Mouse (Mus musculus): ENCODE measurements around the gene Fam163b. TPM values are rescaled to one million over a fixed set of nuclear protein-coding genes. Genes with fewer than 3 reads are reported as not detected.

The Fam163b gene
- under 1 TPM; 0.34 to 0.48 TPM for total RNA-seq (2021)

GRCm38 (mm10) chr2:27141950-27142693, at the start of gene Fam163b:
Fam163b (minus strand) TSS chr2:27142491.
- intact Hi-C loops (cut with DNase I): no loop called here
- DNase-seq (ENCODE audit: low spot score): no peak

DNA sequence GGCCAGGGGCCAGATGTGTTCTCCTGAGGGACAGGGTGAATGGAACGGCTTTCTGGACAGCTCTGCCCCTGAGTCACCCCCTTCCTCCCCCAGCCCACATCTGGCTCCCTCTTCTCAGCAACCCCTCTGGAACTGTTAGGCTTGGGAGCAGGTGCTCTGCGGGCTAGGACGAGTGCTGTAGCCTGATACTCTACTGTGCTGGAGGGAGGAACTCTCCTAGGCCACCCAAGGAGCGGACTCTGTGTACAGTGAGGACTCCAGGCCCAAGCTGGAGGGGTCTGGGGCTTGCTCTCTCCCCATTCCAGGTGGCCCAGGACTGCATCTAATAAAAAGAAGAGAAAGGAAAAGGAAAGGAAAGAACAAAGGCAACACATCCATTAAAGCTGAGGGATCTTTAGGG, 47.7 kb upstream of the Fam163b start:
- intact Hi-C loops (cut with DNase I): no loop called here
- no peak for DNase-seq (ENCODE audit: low spot score)

DNA sequence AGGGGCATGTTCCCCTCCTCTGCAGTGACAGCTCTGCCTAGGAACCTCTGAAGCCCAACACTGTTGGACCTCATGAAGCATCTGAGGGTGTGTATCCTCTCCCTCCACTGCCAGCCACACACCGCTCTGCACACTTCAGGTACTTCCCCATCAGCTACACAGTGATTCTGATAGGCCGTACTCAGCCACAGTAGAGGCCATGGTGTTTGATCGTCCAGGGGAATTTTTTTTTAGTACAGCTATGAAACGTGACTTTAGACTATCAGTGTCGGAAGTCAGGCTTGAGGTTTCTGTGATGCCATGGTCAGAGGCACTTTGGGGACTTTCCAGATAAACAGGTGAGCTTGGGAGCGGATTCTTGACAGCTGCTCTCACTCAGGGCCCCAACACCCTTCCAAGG, 45.2 kb upstream of the Fam163b start:
- DNase-seq (ENCODE audit: low spot score): no peak

DNA sequence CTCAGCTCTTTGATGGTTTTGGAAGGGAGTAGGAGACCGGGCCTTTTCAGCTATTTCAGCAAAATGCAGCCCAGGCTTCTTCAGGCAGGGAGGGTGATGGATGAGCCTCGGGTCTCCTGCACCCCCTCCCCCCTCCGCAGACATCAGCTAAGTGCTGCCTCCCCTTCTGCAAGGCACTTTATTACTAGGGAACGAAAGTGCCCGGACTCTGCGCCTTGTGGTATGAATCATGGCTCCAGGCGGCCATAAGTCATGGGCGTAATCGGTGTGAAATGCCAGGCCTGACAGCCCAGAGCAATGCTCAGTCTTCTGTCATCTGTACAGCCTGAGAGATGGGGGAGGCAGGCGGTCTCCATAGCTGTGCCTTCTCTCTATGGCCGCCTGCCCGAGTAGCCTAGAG, 41.4 kb upstream of the Fam163b start:
- no peak for DNase-seq (ENCODE audit: low spot score)
- intact Hi-C loops (cut with DNase I): no loop called here

More for the DNA sequence above, 45.2 kb upstream of the Fam163b start:
- intact Hi-C loops (cut with DNase I): no loop called here

DNA sequence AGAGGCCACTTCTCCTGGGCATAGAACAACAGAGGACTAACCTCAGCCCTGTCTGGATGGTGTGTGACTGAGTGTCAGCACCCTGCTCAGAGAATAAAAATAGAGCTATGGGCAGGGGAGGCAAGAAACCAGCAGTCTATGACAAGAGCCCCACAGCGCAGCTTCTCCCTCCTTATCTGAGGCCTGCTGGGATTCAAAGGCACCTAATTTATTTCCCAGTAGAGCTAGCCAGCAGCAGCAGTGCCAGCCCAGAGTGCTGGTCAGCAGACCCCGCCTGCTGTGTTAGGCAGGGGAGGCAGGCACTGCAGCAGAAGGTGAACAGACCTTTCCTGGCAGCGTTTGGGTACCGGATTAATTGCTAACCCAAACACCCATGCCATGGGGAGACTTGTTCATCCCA, 39.6 kb upstream of the Fam163b start:
- intact Hi-C loops (cut with DNase I): no loop called here

DNA sequence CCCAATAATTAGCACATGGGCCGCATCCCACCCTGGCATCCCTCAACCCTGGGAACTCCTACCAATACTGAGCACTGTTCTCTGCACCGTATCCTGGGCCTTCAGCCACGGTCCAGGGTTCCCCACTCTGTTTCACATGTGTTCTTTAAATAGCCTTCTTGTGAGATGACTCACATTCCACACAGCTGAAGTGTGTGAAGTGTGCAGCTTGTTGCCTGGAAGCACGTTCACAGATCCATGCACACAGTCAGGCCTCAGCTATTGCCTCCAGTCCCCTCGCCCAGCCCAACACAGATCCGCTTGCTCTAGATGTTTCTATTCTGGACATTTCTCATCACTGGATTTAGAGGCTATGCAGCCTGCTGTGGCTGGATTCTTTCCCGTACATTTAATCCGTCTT, 36.8 kb upstream of the Fam163b start:
- DNase-seq (ENCODE audit: low spot score): no peak
- intact Hi-C loops (cut with DNase I): loop anchor here (5.0 kb wide), 1 partner anchor 52 kb away; no protein-coding TSS in a partner anchor

More for the DNA sequence above, 39.6 kb upstream of the Fam163b start:
- DNase-seq (ENCODE audit: low spot score): no peak

DNA sequence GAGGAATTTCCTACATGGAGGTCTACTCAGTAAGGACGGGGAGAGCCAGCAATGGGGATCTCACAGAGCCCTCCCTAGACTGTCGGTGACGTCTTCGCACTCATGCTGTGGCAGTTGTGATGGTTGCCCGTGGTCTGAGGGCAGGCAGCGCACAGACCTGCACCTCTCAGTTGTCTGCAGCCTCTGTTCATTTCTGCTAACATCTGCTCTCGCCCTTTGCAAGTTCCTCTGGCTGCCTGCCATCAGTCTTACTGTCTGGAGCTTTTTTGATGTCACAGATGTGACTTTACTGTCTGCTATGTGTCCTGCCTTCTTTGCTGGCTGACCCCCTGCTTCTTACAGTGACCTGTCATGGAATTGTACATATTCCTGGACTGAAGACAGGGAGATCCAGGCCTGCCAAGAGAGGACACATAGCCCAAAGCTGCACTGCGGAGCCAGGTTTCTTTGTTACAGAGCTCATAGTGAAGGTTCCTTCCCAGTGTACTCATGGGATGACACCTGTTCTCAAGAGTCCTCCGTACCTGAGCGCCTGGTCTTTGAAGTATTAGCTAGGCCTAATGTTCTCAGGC, 33.5 kb upstream of the Fam163b start:
- DNase-seq (ENCODE audit: low spot score): no peak
- intact Hi-C loops (cut with DNase I): loop anchor here (5.0 kb wide), 1 partner anchor 48 kb away; no protein-coding TSS in a partner anchor

DNA sequence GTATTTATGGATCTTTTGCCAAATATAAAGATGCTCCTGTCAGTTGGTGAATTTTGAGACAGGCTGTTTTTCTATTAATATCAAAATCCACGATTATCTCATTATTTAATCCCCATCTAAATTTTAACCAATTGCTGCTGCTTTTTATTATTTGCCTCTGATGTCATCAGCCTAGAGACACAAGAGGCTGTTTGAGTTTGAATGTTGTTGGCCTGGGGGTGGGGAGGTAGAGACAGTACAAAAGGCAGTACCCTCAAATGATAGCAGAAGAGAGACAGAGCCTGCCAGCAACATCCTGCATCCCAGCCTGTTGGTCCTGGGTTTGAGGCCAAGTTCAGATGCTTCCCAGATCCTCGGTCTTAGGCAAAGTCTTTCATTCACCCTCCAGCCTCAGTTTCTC, 32.0 kb upstream of the Fam163b start:
- intact Hi-C loops (cut with DNase I): no loop called here
- DNase-seq (ENCODE audit: low spot score): no peak

- intact Hi-C loops (cut with DNase I): no loop called here
- DNase-seq (ENCODE audit: low spot score): no peak
Observed at GRCm38 (mm10) chr2:27166999-27167398, 24.7 kb upstream of the Fam163b start.

DNA sequence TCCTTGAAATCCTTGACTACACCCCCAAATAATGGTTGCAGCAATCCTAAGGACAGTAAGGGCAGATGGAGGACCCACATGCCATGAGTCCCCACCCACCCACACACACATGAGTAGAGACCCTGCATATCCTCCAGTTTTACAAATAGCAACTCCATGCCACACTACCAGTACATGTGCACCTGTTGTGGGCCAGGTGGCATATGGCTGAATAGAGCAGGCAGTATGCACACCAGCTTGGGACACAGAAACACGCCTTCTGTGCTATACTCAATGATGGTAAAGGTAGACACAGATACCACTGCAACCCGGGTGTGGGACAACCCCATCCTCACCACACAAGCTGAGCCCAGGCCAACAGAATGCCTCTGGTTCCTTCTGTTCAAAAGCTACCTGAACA, 23.8 kb upstream of the Fam163b start:
- intact Hi-C loops (cut with DNase I): no loop called here
- DNase-seq (ENCODE audit: low spot score): no peak

DNA sequence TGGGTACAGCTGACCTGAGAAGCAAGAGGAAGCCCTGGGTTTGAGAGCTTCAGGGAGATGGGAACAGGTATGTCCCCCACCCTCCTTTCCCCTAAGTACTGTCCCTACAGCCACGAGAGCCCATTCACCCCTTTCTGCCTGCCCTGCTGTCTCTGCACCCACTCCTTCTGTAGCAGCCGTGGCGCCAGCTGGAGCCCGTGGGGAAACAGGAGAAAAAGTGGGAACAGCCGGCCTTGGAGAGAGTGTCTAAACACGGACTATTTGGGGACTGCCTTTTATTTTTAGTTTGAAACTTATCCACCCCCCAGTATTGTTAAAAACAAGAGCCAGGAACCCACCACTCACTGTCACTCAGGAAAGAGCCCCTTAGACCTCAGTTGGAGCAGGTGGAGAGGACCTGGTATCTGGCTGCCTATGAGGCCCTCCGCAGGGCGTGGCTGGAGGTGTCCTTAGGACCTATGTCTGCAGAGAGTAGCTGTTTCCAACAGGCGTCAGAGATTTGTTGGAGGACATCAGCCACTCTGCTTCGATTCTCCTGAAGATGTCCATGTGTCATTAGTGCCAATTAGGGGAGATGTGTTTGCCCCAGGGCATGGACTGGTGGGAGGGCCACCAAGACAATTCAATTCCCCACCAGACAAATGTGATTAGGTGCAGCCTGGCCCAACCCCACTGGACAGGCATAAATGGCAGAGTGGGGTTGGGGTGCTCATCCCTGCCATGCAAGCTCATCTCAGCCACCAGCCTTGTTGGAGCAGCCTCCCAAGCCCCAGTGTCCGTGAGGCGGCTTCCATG, 22.7 kb upstream of the Fam163b start, which contains the start of gene Dbh:
Gene Dbh, plus strand, starts transcription at position 438 of the 795 bp plus-strand sequence.
- intact Hi-C loops (cut with DNase I): no loop called here
- no peak for DNase-seq (ENCODE audit: low spot score)

DNA sequence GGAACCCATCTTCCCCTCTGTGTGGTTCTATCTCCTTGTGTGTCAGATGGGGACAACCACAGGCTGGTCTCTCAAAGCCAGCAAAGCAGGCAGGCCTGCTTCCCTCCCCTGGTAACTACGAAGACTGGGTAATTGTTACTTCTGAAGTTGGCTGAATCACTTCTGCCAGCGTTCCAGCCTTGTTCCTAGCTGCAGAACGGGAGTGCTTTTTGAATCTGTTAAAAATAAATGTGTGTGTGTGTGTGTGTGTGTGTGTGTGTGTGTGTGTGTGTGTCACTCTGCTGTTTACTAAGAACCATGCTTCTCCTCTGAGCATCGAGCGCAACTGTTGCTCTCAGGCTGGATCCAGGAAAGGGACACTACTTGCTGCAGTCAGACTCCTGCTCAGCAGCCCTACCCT, 21.6 kb upstream of the Fam163b start:
- no peak for DNase-seq (ENCODE audit: low spot score)
- intact Hi-C loops (cut with DNase I): no loop called here

GRCm38 (mm10) chr2:27162656-27163055, 20.4 kb upstream of the Fam163b start:
- intact Hi-C loops (cut with DNase I): no loop called here
- no peak for DNase-seq (ENCODE audit: low spot score)

- intact Hi-C loops (cut with DNase I): no loop called here
- DNase-seq (ENCODE audit: low spot score): no peak
Observed at GRCm38 (mm10) chr2:27161526-27161925, 19.2 kb upstream of the Fam163b start.

GRCm38 (mm10) chr2:27156596-27156995, 14.3 kb upstream of the Fam163b start:
- no peak for DNase-seq (ENCODE audit: low spot score)
- intact Hi-C loops (cut with DNase I): no loop called here

GRCm38 (mm10) chr2:27154466-27155185, 12.3 kb upstream of the Fam163b start:
- no peak for DNase-seq (ENCODE audit: low spot score)

DNA sequence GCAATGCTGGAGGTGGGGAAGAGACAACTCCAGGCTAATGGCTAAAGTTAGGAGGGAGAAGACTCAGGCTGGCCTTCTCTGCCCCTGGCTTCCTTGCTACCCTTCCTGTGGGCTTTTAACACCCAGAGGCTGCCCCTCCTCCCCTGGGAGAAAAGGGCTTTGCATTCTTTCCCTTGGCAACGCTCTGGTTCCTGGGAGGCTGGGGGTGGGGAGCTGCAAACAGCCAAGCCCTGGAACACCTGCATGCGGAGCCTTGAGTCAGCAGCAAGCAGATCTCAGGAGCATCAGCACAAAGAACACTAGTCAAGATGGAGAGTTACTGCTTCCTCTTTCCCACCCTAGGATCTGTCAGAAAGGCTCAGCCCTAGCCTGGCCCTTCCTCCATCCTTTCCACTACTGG, 7.2 kb upstream of the Fam163b start:
- no peak for DNase-seq (ENCODE audit: low spot score)
- intact Hi-C loops (cut with DNase I): no loop called here

More at GRCm38 (mm10) chr2:27154466-27155185, 12.3 kb upstream of the Fam163b start:
- intact Hi-C loops (cut with DNase I): no loop called here

GRCm38 (mm10) chr2:27146840-27147239, 4.5 kb upstream of the Fam163b start:
- DNase-seq (ENCODE audit: low spot score): no peak

DNA sequence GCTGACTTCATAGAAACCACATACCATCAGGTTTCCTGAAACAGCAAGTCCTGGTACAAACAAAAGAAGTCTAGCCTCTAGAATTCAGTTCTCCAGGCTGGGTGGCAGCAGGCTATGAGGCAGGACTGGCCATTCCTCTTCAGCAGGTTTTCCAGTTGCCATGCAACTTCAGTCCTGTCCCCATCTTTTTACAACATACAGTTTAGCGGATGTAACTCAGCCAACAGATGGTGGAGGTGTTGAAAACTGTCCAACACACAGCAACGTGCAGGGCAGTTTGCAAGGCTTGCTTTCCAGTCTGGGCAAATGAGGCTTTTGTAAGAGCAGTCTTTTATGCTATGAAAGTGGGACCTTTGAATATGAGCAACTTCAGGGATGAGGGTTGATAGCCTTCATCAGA, 2.7 kb upstream of the Fam163b start:
- intact Hi-C loops (cut with DNase I): no loop called here
- DNase-seq (ENCODE audit: low spot score): no peak

More at GRCm38 (mm10) chr2:27146840-27147239, 4.5 kb upstream of the Fam163b start:
- intact Hi-C loops (cut with DNase I): no loop called here

- intact Hi-C loops (cut with DNase I): no loop called here
- DNase-seq (ENCODE audit: low spot score): no peak
Observed at GRCm38 (mm10) chr2:27138356-27138755, 3.9 kb downstream of the Fam163b start.

Data from heart, postnatal 25 days (tissue).